Comparison of ENCODE assay signal across 17 mouse cellular contexts in the genomic region with DNA sequence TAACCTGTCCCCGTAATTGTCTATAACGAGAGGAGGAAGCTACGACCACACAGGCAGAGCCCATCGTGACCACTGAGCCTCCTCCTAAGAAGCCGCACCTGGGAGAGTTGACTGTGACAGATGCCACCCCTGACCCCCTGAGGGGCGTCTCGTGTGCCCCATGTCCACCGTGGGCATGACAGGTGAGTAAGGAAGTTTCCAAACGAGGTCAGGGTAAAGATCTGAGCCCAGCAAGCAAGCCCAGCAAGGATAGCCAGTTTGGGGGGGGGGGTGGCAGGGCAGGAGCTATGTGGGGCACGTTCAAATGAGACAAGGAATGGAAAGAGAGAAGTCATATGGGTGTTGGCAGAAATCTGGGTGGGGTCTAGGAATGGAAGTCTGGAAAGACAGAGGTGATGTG. TPM values are rescaled to one million over a fixed set of nuclear protein-coding genes. Genes with fewer than 3 reads are reported as not detected.
"Had no signal": no experiment of that assay in that cellular context is flagged by ENCODE, and none has a peak within 500 bp of the region (broad histone marks: within the 10 kb centered on the region; RNA-seq: fewer than 3 reads in every experiment).

No protein-coding gene starts in this region.

- DNase-seq: right cerebral cortex, postnatal 25 days; thymus, adult 18-20 months had no signal

- ATAC-seq: liver, postnatal 0 days; lung, postnatal 0 days; midbrain, embryonic 13.5 days; midbrain, embryonic 15.5 days had no signal

RNA-seq across cellular contexts. Expression of a gene that starts 9.3 kb away (rescaled TPM):
- total RNA-seq: megakaryocyte progenitor cell, adult 5-6 weeks; midbrain, postnatal 0 days; monocyte, adult 5-6 weeks; neutrophil, adult 5-6 weeks had no signal
- polyA plus RNA-seq: liver, postnatal 0 days; lung, embryonic 15.5 days; lung, postnatal 0 days; macrophage; midbrain, embryonic 11.5 days; midbrain, embryonic 13.5 days; midbrain, embryonic 15.5 days; midbrain, postnatal 0 days; neural tube, embryonic 12.5 days; neural tube, embryonic 14.5 days; stomach, embryonic 14.5 days; thymus, postnatal 0 days had no signal

RNA-seq across cellular contexts. Expression of a gene that starts 51.3 kb away (rescaled TPM):
- polyA plus RNA-seq: midbrain, embryonic 11.5 days; midbrain, embryonic 13.5 days; neural tube, embryonic 12.5 days; neural tube, embryonic 14.5 days had no signal
